8 mouse cellular contexts compared by ENCODE assay signal in genomic region chr2:149679822-149680459, GRCm38 (mm10).
DNase-seq lines count a peak whose midpoint lies in the region; ATAC-seq and TF ChIP-seq lines count a peak whose summit lies in the region.

No protein-coding gene starts in this region.

- DNase-seq in brain, embryonic 14.5 days (ENCODE audit: low read depth), result peak; percentile 69
- peak; percentile 21 for DNase-seq in left cerebral cortex, postnatal 4 days
- no peak for DNase-seq in testis, postnatal 10 days (ENCODE audit: low spot score)
- DNase-seq in stomach, postnatal 0 days (ENCODE audit: low spot score), result no peak

- ATAC-seq in hindbrain, embryonic 15.5 days (ENCODE audit: low FRiP score, low read depth), result peak; percentile 45; the same call in 1 of the 2 replicates
- ATAC-seq in hindbrain, embryonic 12.5 days (ENCODE audit: low FRiP score), result no peak
- ATAC-seq in forebrain, embryonic 13.5 days, result peak; percentile 73; the same call in 1 of the 2 replicates
- ATAC-seq in CD4-positive, CD25-positive, alpha-beta regulatory T cell, adult 4 months, result no peak
- no peak for ATAC-seq in stomach, postnatal 0 days (ENCODE audit: low FRiP score, low TSS enrichment)

- no peak overlapping the region for H3K4me3 ChIP-seq in hindbrain, embryonic 15.5 days
- H3K4me3 ChIP-seq in hindbrain, embryonic 12.5 days, result no peak overlapping the region
- H3K4me3 ChIP-seq in forebrain, embryonic 13.5 days, result no peak overlapping the region
- H3K4me3 ChIP-seq in stomach, postnatal 0 days (ENCODE audit: low read depth, low read length), result no peak overlapping the region

- no peak overlapping the region for H3K4me2 ChIP-seq in hindbrain, embryonic 15.5 days
- H3K4me2 ChIP-seq in hindbrain, embryonic 12.5 days (replicated peaks), result no peak overlapping the region
- no peak overlapping the region for H3K4me2 ChIP-seq in forebrain, embryonic 13.5 days
- H3K4me2 ChIP-seq in stomach, postnatal 0 days (replicated peaks; ENCODE audit: low read depth), result no peak overlapping the region

- no peak for TF ChIP-seq EP300 in stomach, postnatal 0 days (optimal IDR thresholded peaks at IDR 0.05)

- H3K27me3 ChIP-seq in hindbrain, embryonic 15.5 days, result no peaks in the 10 kb centered on the region
- H3K27me3 ChIP-seq in hindbrain, embryonic 12.5 days, result no peaks in the 10 kb centered on the region
- no peaks in the 10 kb centered on the region for H3K27me3 ChIP-seq in forebrain, embryonic 13.5 days
- no peaks in the 10 kb centered on the region for H3K27me3 ChIP-seq in stomach, postnatal 0 days (ENCODE audit: control insufficient read depth, insufficient read depth, low read length)

- H3K36me3 ChIP-seq in hindbrain, embryonic 15.5 days, result no peaks in the 10 kb centered on the region
- H3K36me3 ChIP-seq in hindbrain, embryonic 12.5 days, result no peaks in the 10 kb centered on the region
- H3K36me3 ChIP-seq in forebrain, embryonic 13.5 days (ENCODE audit: poor library complexity, severe bottlenecking), result no peaks in the 10 kb centered on the region
- no peaks in the 10 kb centered on the region for H3K36me3 ChIP-seq in stomach, postnatal 0 days (ENCODE audit: control insufficient read depth, insufficient read depth, low read length)

- no peak overlapping the region for H3K9ac ChIP-seq in hindbrain, embryonic 15.5 days
- H3K9ac ChIP-seq in hindbrain, embryonic 12.5 days, result no peak overlapping the region
- H3K9ac ChIP-seq in forebrain, embryonic 13.5 days, result no peak overlapping the region
- H3K9ac ChIP-seq in stomach, postnatal 0 days (ENCODE audit: low read length), result no peak overlapping the region

- intact Hi-C loops in left cerebral cortex, postnatal 4 days (cut with DNase I), result no loop called here

- H3K9me3 ChIP-seq in hindbrain, embryonic 15.5 days, result no peaks in the 10 kb centered on the region
- H3K9me3 ChIP-seq in hindbrain, embryonic 12.5 days (replicated peaks), result no peaks in the 10 kb centered on the region
- H3K9me3 ChIP-seq in forebrain, embryonic 13.5 days (replicated peaks), result no peaks in the 10 kb centered on the region
- no peaks in the 10 kb centered on the region for H3K9me3 ChIP-seq in stomach, postnatal 0 days (ENCODE audit: control insufficient read depth, low read length)

- H3K27ac ChIP-seq in hindbrain, embryonic 15.5 days (replicated peaks), result no peak overlapping the region
- H3K27ac ChIP-seq in hindbrain, embryonic 12.5 days, result no peak overlapping the region
- no peak overlapping the region for H3K27ac ChIP-seq in forebrain, embryonic 13.5 days
- H3K27ac ChIP-seq in stomach, postnatal 0 days (replicated peaks), result no peak overlapping the region

- TF ChIP-seq CTCF in brain, embryonic 14.5 days (IDR thresholded peaks at IDR 0.05; ENCODE audit: borderline replicate concordance, extremely low read depth, insufficient read depth, insufficient read length), result no peak
- TF ChIP-seq CTCF in stomach, postnatal 0 days (IDR thresholded peaks at IDR 0.05; ENCODE audit: low read depth), result no peak

- 62% methylated on average over 2 of the region's 2 CpGs for WGBS in hindbrain, embryonic 15.5 days
- WGBS in hindbrain, embryonic 12.5 days, result 76% methylated on average over 2 of the region's 2 CpGs
- 40% methylated on average over 2 of the region's 2 CpGs for WGBS in forebrain, embryonic 13.5 days
- 72% methylated on average over 2 of the region's 2 CpGs for WGBS in stomach, postnatal 0 days

- no peak for TF ChIP-seq POLR2A in brain, embryonic 14.5 days (IDR thresholded peaks at IDR 0.05; ENCODE audit: borderline replicate concordance, extremely low read depth, insufficient read depth, insufficient read length, poor library complexity, severe bottlenecking)

- no peaks in the 10 kb centered on the region for H3K4me1 ChIP-seq in hindbrain, embryonic 15.5 days (replicated peaks)
- H3K4me1 ChIP-seq in hindbrain, embryonic 12.5 days, result no peaks in the 10 kb centered on the region
- peaks cover 7% of the 10 kb centered on the region for H3K4me1 ChIP-seq in forebrain, embryonic 13.5 days
- H3K4me1 ChIP-seq in stomach, postnatal 0 days (replicated peaks; ENCODE audit: control insufficient read depth, insufficient read depth), result no peaks in the 10 kb centered on the region

Comparison
In these comparisons a context has a peak if more than half of its experiments do, and no peak if none do; other contexts are left out.
1. ATAC-seq: peak in hindbrain, embryonic 15.5 days (single experiment) and forebrain, embryonic 13.5 days (single experiment); none in hindbrain, embryonic 12.5 days (single experiment), CD4-positive, CD25-positive, alpha-beta regulatory T cell, adult 4 months (single experiment) and stomach, postnatal 0 days (single experiment).
2. DNase-seq: peak in brain, embryonic 14.5 days (single experiment) and left cerebral cortex, postnatal 4 days (single experiment); none in testis, postnatal 10 days (single experiment) and stomach, postnatal 0 days (single experiment).